ENCODE assay signal across 9 mouse cellular contexts in genomic region chr12:89134333-89134732, GRCm38 (mm10).
DNase-seq lines count a peak whose midpoint lies in the region; TF ChIP-seq lines count a peak whose summit lies in the region.
"Had no signal": no experiment of that assay in that cellular context is flagged by ENCODE, and none has a peak within 500 bp of the region (broad histone marks: within the 10 kb centered on the region; RNA-seq: fewer than 3 reads in every experiment).

No protein-coding gene starts in this region.

- H3K4me3 ChIP-seq in gastrocnemius, adult 2 months = no peak overlapping the region
- no peak overlapping the region for H3K4me3 ChIP-seq in thymus, adult 2 months (ENCODE audit: control insufficient read depth, insufficient read depth, low read length)
- H3K4me3 ChIP-seq: lung, embryonic 15.5 days had no signal

- no peak for TF ChIP-seq POLR2A in thymus, adult 2 months (IDR thresholded peaks at IDR 0.05; ENCODE audit: control insufficient read depth, extremely low read depth, insufficient read depth, low read length, poor library complexity)

- intact Hi-C loops in gastrocnemius, adult 2 months (cut with DNase I) = no loop called here

- no peak for DNase-seq in gastrocnemius, adult 2 months
- no peak for DNase-seq in gastrocnemius, adult 8-10 months (ENCODE audit: low spot score in 2 of 2)
- peak; percentile 10 for DNase-seq in thymus, postnatal 0 days (ENCODE audit: low spot score)
- no peak for DNase-seq in thymus, adult 2 months
- peak; percentile 23 for DNase-seq in forelimb bud, embryonic 11.5 days (ENCODE audit: low read depth, low spot score)
- peak; percentile 33 for DNase-seq in retina, postnatal 7 days (ENCODE audit: low read depth, low spot score)
- no peak for DNase-seq in urinary bladder, postnatal 14 days (ENCODE audit: low spot score)
- no peak for DNase-seq in frontal cortex, postnatal 36 days (ENCODE audit: low spot score in 2 of 2)

- 81% methylated on average over 2 of the region's 2 CpGs for WGBS in thymus, adult 2 months

- H3K27ac ChIP-seq in gastrocnemius, adult 2 months = no peak overlapping the region
- H3K27ac ChIP-seq in thymus, adult 2 months (ENCODE audit: control insufficient read depth, insufficient read depth, low read length) = no peak overlapping the region
- H3K27ac ChIP-seq: lung, embryonic 15.5 days had no signal

- H3K4me1 ChIP-seq in thymus, adult 2 months (replicated peaks; ENCODE audit: control insufficient read depth, insufficient read depth, low read length) = no peaks in the 10 kb centered on the region
- H3K4me1 ChIP-seq: lung, embryonic 15.5 days had no signal

- H3K36me3 ChIP-seq in thymus, adult 2 months (ENCODE audit: control insufficient read depth, insufficient read depth, low read length) = no peaks in the 10 kb centered on the region
- H3K36me3 ChIP-seq: lung, embryonic 15.5 days had no signal

- TF ChIP-seq CTCF in gastrocnemius, adult 2 months (IDR thresholded peaks at IDR 0.05) = peak; percentile 33; the same call in 1 of the 2 replicates
- TF ChIP-seq CTCF in thymus, adult 2 months (IDR thresholded peaks at IDR 0.05; ENCODE audit: borderline replicate concordance, control insufficient read depth, extremely low read depth, insufficient read depth, low read length, poor library complexity) = no peak

- no peaks in the 10 kb centered on the region for H3K27me3 ChIP-seq in thymus, adult 2 months (ENCODE audit: control insufficient read depth, insufficient read depth, low read length)
- H3K27me3 ChIP-seq: lung, embryonic 15.5 days had no signal

Comparison
In these comparisons a context has a peak if more than half of its experiments do, and no peak if none do; other contexts are left out.
1. DNase-seq: peak in thymus, postnatal 0 days (single experiment), forelimb bud, embryonic 11.5 days (single experiment) and retina, postnatal 7 days (single experiment); none in gastrocnemius, adult 2 months (single experiment), gastrocnemius, adult 8-10 months (0 of 2), thymus, adult 2 months (single experiment), urinary bladder, postnatal 14 days (single experiment) and frontal cortex, postnatal 36 days (0 of 2).